Mouse (Mus musculus) ES-E14 (cell line): Measurements from ENCODE around the gene Nmnat2. TPM values are rescaled to one million over a fixed set of nuclear protein-coding genes. Genes with fewer than 3 reads are reported as not detected.

Source experiments
- DNase-seq: peaks from one replicate; pipeline ENCODE4 v3.0.0-alpha.2; 2013; ENCODE audit warnings: low read depth, low spot score
- H3K27ac ChIP-seq: 2 replicates; pipeline ENCODE4 v1.5.1; 2012; ENCODE audit warnings: low read depth, mild to moderate bottlenecking, low read length, moderate library complexity, mixed read lengths; ENCODE audit not compliant: poor library complexity, insufficient read depth, severe bottlenecking
- H3K36me3 ChIP-seq: 2 replicates; pipeline ENCODE4 v1.6.1; 2012; ENCODE audit warnings: mild to moderate bottlenecking, low read length, moderate library complexity, mixed read lengths; ENCODE audit not compliant: control insufficient read depth, poor library complexity, insufficient read depth, severe bottlenecking
- H3K4me1 ChIP-seq, 2 experiments: fragments of 150-350 bp in 1 of 2; sonication (generic) in 1 of 2; 2 replicates each; pipeline ENCODE4 v1.6.1; 2012; ENCODE audit warnings: low read length in 2 of 2, mild to moderate bottlenecking in 1 of 2, mixed read lengths in 1 of 2; ENCODE audit not compliant: control insufficient read depth in 2 of 2, insufficient read depth in 2 of 2, poor library complexity in 1 of 2
- H3K4me3 ChIP-seq, 2 experiments: fragments of 150-350 bp in 1 of 2; sonication (generic) in 1 of 2; 2 replicates each; pipeline ENCODE4 v1.5.1; 2012; ENCODE audit warnings: low read length in 2 of 2, low read depth in 1 of 2, mild to moderate bottlenecking in 1 of 2, mixed read lengths in 1 of 2; ENCODE audit not compliant: insufficient read depth in 1 of 2, poor library complexity in 1 of 2, severe bottlenecking in 1 of 2
- H3K9ac ChIP-seq: 2 replicates; pipeline ENCODE4 v1.6.1; 2012; ENCODE audit warnings: low read depth, mild to moderate bottlenecking, low read length, mixed read lengths; ENCODE audit not compliant: poor library complexity, insufficient read depth, severe bottlenecking
- H3K9me3 ChIP-seq: fragments of 150-350 bp; sonication (generic); 2 replicates; pipeline ENCODE4 v1.6.1; 2012; ENCODE audit warnings: low read depth, mild to moderate bottlenecking, low read length; ENCODE audit not compliant: control insufficient read depth, insufficient read depth
- CHD2 ChIP-seq: IDR thresholded peaks from 2 replicates; pipeline ENCODE4 v1.6.1; 2014; ENCODE audit warnings: mild to moderate bottlenecking, low read depth, low read length, inconsistent platforms
- HCFC1 ChIP-seq: IDR thresholded peaks from 2 replicates; pipeline ENCODE4 v1.6.1; 2012; ENCODE audit warnings: low read length, inconsistent platforms, borderline replicate concordance; ENCODE audit not compliant: insufficient read depth
- MAFK ChIP-seq: IDR thresholded peaks from 2 replicates; pipeline ENCODE4 v1.6.1; 2014; ENCODE audit warnings: mild to moderate bottlenecking, low read depth, low read length, inconsistent platforms; ENCODE audit not compliant: insufficient read depth
- ZC3H11A ChIP-seq: IDR thresholded peaks from 2 replicates; pipeline ENCODE4 v1.6.1; 2012; ENCODE audit warnings: low read depth, mild to moderate bottlenecking, inconsistent platforms, low read length, borderline replicate concordance
- ZNF384 ChIP-seq: IDR thresholded peaks from 2 replicates; pipeline ENCODE4 v1.6.1; 2012; ENCODE audit warnings: low read depth, low read length, inconsistent platforms
- in situ Hi-C, 2 experiments: fragments of 600-800 bp; cut with MboI; formaldehyde crosslinking; loops; one replicate each; pipeline ENCODE4 v1.15.1; 2025; ENCODE audit warnings: low sequenced_read_pairs in 2 of 2, inconsistent platforms in 1 of 2; ENCODE audit not compliant: unreplicated experiment in 2 of 2
- total RNA-seq: library from RNA; depleted of rRNA; stranded (reverse); fragments of 300-350 nt; gene quantifications from 2 replicates; pipeline ENCODE4 v1.2.3, GENCODE M21; 2012

The Nmnat2 gene
- total RNA-seq, 1 experiment: 24.8 TPM

- TF ChIP-seq MAFK: no peak
- no peak for TF ChIP-seq CHD2
- TF ChIP-seq ZC3H11A: no peak
- TF ChIP-seq HCFC1: no peak
- no peak for TF ChIP-seq ZNF384
- Histone ChIP-seq H3K9ac (peak overlapping the region; percentile 54), H3K4me3 (peak overlapping the region; percentile 20 to 37), H3K27ac (peak overlapping the region; percentile 91), H3K4me1 (peaks cover 6 to 40% of the 10 kb centered on the region in 2 experiments), H3K9me3 (no peaks in the 10 kb centered on the region), H3K36me3 (no peaks in the 10 kb centered on the region; the same call in 1 of the 2 replicates)
- peak; percentile 55 for DNase-seq
- in situ Hi-C loops: loop anchor here (25.0 kb wide), 1 partner anchor 309 kb away; no protein-coding TSS in a partner anchor
Measured at GRCm38 (mm10) chr1:153095826-153096727, 141.3 kb downstream of the Nmnat2 start.

DNA sequence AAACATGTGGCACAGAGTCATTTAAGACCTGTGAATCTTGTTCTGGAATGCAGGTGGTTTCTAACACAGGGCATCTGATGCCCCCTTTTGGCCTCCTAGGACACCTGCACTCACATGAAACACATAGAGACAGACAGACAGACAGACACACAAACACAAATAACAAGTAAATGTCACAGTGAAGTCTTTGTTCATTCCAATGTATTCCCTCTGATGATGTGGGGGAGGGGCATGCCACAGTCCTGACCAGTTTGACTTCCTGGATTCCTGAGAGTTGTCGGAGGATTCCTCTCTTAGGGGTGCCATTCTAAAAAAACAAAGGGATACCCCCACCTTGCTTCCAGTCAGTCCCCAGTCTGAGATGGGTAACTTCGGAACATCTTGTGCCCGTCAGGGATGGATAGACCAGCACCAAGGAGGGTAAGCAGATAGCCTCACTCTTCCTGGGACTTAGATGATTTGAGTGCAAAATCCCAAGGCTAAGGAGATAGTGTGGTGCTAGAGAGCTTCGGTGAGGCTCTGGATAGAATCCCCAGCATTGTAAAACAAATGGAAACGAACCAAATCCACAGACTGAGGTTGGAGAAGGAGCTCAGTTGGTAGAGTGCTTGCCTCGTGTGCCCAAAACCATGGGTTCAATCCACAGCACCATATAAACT lies 142.4 kb downstream of the Nmnat2 start:
- Histone ChIP-seq H3K36me3 (no peaks in the 10 kb centered on the region; the same call in 1 of the 2 replicates), H3K4me3 (no peak overlapping the region), H3K9ac (peak overlapping the region; percentile 54; the same call in 1 of the 2 replicates), H3K9me3 (no peaks in the 10 kb centered on the region), H3K27ac (peak overlapping the region; percentile 91), H3K4me1 (peaks cover 3 to 42% of the 10 kb centered on the region in 2 experiments; a peak in 3 of 4 replicates)
- no peak for DNase-seq
- in situ Hi-C loops: loop anchor here (25.0 kb wide), 1 partner anchor 310 kb away; no protein-coding TSS in a partner anchor
- TF ChIP-seq ZNF384 (no peak), ZC3H11A (no peak), CHD2 (no peak), HCFC1 (no peak), MAFK (no peak)

GRCm38 (mm10) chr1:153098586-153098985 lies 143.8 kb downstream of the Nmnat2 start:
- in situ Hi-C loops: loop anchor here (25.0 kb wide), 1 partner anchor 311 kb away; no protein-coding TSS in a partner anchor
- DNase-seq: no peak
- Histone ChIP-seq H3K36me3 (no peaks in the 10 kb centered on the region; the same call in 1 of the 2 replicates), H3K27ac (peak overlapping the region; percentile 53), H3K4me3 (no peak overlapping the region), H3K9me3 (no peaks in the 10 kb centered on the region), H3K4me1 (peaks cover 2 to 35% of the 10 kb centered on the region in 2 experiments; a peak in 3 of 4 replicates), H3K9ac (no peak overlapping the region; the same call in 1 of the 2 replicates)
- TF ChIP-seq CHD2 (no peak), ZNF384 (no peak), ZC3H11A (no peak), MAFK (no peak), HCFC1 (no peak)

GRCm38 (mm10) chr1:153100912-153101311 lies 146.1 kb downstream of the Nmnat2 start:
- no peak overlapping the region; a peak in 2 of 4 replicates for H3K4me3 ChIP-seq
- H3K9me3 ChIP-seq: no peaks in the 10 kb centered on the region
- DNase-seq: no peak
- H3K27ac ChIP-seq: no peak overlapping the region; the same call in 1 of the 2 replicates
- no peak for TF ChIP-seq MAFK
- peak overlapping the region; percentile 46; the same call in 1 of the 2 replicates for H3K9ac ChIP-seq
- peaks cover 2 to 35% of the 10 kb centered on the region in 2 experiments; a peak in 3 of 4 replicates for H3K4me1 ChIP-seq
- no peaks in the 10 kb centered on the region; the same call in 1 of the 2 replicates for H3K36me3 ChIP-seq
- in situ Hi-C loops: no loop called here
